Mouse (Mus musculus) ovary, postnatal 14 days (tissue): ENCODE results near the gene Carmil1.

Source experiments
- DNase-seq: peaks from one replicate; pipeline ENCODE4 v3.0.0; 2022; ENCODE audit warnings: low spot score

The Carmil1 gene

DNA sequence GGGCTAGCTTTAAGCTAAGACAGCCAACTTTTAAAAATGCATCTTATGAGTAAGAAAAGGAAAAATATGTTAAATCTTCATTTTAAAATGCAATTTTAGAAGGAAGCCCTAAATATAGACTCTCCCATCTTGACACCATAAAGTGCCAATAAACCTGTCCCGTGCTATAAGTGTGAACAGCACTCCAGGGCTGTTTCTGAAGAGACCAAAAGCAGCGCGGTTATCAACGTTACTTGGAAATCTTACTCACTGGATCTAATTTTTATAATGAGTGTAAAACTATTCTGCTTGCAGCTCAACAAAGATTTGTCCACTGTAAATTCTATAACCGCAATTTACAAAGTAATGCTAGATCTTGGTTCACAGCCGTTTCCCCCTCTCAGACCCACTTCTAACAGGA is 232.0 kb downstream of the Carmil1 start:
- no peak for DNase-seq

DNA sequence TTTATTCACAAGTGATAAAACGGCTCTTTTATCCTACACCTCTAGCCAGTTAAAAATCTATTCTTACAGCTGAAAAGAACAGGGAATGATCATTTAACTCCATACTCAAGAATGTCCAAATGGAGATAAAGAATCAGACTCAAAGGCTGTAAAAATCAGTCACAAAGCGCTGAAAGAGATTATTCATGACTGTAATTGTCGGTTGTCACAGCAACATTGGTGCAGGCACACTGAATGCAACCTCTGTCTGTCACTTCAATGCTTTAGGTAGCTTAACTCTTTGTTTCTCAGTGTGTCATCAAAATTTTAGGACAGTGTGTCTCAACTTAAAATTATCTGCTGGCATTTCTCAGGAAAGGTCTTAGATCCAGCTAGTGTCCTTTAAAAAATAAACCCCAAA is 235.3 kb downstream of the Carmil1 start:
- DNase-seq, result no peak

DNA sequence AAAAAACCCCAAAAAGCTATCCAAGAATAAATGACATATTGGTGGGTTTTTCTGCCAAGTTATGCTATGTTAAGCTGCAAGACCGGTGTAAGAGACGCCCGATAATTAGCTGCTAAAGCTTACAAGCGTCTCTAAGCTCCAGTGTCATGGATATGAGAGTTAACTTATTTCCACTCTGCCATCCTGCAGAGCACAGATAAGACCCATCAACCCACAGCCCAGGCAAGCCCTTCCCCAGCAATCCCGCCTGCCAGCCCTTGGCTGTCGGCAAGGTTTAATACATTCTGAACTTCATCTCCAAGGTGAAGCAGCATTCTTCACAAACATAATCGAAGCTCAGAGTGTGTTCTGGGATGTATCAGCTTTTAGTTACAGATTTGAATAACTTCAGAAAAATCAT is 240.4 kb downstream of the Carmil1 start:
- no peak for DNase-seq

GRCm38 (mm10) chr13:24037502-24037901 is 243.1 kb downstream of the Carmil1 start:
- no peak for DNase-seq

- DNase-seq, result no peak
Observed at GRCm38 (mm10) chr13:24036150-24036549, 244.4 kb downstream of the Carmil1 start.

DNA sequence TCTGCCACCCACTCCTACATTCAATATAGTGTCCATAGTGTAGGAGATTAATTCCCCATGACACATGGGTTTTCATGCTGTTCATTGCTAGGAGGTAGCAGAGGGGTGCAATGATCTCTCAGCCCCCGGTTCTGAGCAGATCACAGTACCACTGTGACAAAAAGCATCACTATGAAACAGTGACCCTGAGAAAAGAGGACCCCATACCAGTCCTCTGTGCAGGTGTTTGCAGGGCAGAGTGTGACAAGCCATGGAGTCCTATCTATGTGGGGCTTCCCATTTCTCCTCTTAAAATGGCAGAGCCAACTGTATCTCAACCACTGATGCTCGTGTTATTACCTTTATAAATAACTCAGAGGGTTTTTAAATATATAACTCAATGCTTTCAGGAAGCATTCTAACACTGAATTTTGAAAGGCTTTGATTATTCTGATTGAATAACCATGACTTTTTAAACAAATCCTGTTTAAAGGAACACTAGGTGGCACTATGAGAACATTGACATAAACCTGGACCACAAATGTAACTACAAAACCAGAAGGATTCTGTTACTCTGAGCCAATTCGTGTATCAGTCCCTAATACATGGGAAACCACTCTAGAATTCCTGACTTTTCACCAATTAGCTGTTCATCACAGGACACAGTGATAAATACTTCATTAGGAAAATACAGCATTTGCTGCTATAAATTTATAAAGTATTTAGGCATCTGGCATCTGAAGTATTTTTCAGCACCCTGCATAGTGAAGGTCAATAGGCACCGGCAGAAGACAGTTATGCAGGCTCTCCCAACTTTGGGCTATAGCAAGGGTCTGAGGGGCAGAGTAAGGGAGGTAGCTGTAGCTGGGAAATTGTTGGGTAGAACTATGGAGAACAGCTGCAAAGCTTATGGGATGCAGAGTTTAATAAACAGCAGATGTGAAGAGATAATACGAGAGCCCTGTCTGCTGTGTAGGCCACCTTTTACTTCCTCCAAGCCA is 253.1 kb downstream of the Carmil1 start:
- no peak for DNase-seq

DNA sequence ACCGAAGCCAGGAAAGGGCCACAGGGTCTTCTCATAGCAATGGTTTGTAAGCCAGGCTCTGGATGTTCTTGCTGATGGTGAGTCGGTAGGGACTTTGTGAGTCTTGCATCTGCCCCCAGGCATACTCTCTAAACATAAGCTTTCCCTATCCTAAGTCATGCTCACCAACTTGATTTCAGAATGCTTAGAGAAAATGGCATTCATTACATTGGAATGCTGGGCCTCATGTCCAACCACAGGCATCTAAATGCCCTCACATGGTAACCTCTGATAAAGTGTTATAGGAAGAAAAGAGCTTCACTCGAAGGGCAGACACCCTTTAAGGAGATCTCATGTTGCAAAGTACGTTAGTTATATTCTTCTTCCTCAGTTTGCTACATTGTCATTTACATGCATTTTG is 262.1 kb downstream of the Carmil1 start:
- no peak for DNase-seq

DNA sequence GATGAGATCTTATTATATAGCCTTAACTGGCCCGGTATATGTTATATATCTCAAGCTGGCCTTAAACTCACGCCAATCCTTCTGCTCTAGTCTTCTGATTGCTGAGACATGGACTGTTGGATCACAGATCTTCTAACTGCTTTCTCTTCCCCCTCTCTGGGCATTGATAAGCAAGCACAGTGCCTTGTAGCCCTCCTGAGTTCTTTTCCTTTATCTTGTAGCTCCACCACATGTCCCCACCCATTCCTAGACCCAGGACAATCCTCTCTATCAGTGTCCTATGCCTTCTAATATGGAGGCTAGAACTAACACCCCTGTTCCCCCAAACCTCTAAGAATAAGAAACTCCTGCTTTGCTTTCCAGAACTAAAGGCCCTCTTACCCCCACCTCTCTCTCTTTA is 275.1 kb downstream of the Carmil1 start:
- DNase-seq, result no peak

DNA sequence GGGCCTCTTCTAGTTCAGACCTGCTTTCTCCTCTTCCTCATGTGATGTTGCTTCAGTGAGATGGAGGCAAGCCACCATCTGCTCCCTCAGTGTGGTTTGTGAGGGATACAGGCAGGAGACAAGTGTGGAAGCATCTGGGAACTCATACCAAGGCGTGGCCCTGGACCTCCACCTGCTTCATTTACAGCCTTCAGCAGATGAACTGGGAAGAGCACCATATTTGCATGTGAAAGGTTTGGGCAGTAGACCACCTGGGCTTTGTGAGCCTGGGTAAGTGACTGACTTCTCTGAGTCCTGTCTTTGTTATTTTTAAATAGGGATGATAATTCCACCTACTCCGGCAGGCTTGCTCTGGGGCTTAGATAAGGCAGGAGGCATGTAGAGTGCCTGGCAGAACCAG is 278.8 kb downstream of the Carmil1 start:
- no peak for DNase-seq

GRCm38 (mm10) chr13:24001081-24001480 is 279.5 kb downstream of the Carmil1 start:
- no peak for DNase-seq

- no peak for DNase-seq
Observed at GRCm38 (mm10) chr13:23998826-23999225, 281.8 kb downstream of the Carmil1 start.

DNA sequence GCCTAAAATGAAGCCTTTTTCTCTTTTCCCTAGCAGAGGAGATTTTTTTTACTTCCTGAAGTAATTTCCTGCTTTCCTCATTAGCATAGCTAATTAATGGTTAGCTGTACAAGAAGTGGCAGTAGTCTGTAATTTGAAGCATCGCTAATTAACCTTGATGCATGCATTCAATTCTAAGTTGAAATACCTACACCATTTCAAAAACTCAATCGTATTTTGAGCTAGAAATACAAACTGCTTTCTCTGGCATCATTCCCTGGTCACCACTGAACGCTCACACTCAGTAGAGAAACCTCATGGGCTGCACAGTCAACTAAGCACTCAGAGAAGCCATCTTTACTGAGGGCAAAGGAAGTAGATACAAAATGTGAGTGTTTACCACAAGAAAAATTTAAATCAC is 285.8 kb downstream of the Carmil1 start:
- DNase-seq, result no peak

DNA sequence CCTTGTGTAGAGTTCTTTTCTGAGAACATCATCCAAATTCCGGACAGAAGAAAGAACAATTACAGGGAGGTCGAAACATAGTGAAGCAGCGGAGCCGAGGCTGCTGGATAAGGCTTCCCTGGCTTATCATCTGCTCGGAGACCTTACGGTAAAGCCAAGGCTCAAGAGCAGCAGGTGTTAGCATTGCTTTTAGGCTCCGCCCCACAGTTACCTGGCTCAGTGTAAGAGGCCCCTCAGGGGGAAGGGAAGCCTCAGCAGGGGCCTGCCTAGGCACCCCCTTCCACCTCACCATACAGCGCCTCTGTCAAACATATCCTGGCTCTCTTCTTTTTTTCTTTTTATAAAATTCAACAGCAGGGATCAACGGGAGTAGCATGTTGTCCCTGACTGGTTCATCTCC is 286.6 kb downstream of the Carmil1 start:
- no peak for DNase-seq

- peak; percentile 59 for DNase-seq
Observed at GRCm38 (mm10) chr13:23990928-23991327, 289.7 kb downstream of the Carmil1 start, which contains the start of gene Scgn. Gene Scgn, minus strand, starts transcription at chr13:23991214.

- no peak for DNase-seq
Observed at GRCm38 (mm10) chr13:23990451-23990850, 290.1 kb downstream of the Carmil1 start.

DNA sequence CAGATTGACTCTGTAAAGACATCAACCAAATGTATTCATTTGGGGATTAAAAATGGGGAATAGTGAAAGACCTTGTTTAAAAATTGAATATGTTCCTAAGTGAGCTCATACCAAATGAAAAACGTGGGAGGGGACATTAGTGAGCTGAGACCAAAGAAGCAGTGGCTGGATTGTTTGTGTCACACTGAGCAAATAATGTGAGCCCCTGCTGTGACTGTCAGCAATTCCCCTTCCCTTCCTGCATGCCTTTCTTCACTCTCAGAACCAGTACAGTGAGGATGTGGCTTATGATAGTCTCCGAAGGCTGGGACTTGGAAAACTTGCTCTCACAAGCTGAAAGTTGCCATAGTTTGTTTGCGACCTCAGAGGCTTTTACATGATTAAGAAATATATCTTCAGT is 295.5 kb downstream of the Carmil1 start:
- no peak for DNase-seq

DNA sequence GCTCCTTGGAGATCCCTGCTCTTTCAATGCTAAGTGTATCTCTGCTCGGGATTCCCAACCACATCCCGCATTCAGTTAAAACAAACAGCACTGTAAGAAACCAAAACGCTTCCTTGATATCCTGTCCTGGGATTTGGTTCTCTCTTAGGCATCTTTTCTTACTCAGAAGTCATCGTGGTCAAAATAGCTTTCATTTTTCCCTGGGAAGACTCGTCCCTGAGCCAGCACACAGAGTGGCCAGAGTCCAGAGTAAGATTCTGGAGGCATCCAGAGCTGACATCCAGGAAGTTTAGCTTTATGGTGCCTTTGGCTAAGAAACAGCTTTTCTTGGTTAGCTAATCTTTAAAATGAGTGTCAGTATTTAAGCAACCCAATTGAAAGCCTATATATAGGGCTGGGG is 308.3 kb downstream of the Carmil1 start:
- no peak for DNase-seq

DNA sequence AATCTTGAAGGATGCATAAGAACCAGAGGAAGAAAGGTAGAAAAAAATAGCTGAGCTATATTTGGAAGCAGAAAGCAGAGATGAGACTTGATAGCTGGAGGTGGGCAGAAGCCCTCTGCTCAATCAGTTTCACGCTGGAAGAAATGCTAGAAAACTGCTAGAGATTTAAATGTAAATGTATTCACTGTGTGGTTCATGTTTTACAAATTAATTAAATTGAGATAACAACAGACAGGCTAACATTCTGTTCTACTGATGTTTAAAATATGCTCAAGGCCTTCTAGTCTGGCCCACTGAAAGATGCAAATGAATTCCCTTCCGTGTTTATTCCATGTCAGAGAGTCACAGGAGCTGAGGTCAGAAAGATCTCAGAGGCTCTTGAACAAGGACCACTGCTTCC is 308.7 kb downstream of the Carmil1 start:
- DNase-seq, result no peak

- no peak for DNase-seq
Observed at GRCm38 (mm10) chr13:23964909-23965308, 315.7 kb downstream of the Carmil1 start.
